Mouse (Mus musculus): ENCODE data around the gene Sntb2.

DNA sequence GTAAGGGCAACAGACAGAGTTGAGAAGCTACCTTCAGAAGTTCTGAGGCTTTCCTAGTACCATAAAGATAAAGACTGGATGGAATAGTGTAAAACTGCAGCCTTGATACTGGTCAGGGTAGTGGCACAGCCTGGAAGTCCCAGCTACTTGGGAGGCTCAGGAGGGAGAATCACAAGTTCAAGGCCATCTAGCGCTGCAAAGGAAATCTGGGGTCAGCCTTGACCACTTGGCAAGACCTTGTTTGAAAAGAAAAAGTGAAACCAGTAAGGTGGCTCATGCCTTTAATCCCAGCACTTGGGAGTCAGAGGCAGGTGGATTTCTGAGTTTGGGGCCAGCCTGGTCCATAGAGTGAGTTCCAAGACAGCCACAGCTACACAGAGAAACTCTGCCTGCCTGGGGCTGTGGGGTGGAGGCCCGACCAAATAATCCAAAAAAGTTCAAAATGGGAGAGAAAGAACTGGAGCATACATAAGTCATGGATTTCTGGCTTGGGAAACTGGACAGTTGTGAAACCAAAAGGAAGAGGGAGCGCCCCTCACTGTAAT, 8.4 kb downstream of the Sntb2 start:
- no peak for TF ChIP-seq TBP (conservative IDR thresholded peaks at IDR 0.05; ENCODE audit: low read depth, low read length)
- no peak for TF ChIP-seq CHD2 (IDR thresholded peaks at IDR 0.05; ENCODE audit: low read length)
- TF ChIP-seq MEF2A (IDR thresholded peaks at IDR 0.05; ENCODE audit: borderline replicate concordance, low read depth, low read length), result no peak
- no peak for TF ChIP-seq EP300 (IDR thresholded peaks at IDR 0.05; ENCODE audit: low read length)
- no peak for TF ChIP-seq CTCF (conservative IDR thresholded peaks at IDR 0.05 in 1 of 2, IDR thresholded peaks at IDR 0.05 in 1 of 2; ENCODE audit: low read depth in 2 of 2, low read length in 2 of 2)
- no peak for TF ChIP-seq IRF4 (IDR thresholded peaks at IDR 0.05; ENCODE audit: low read depth, low read length)
- TF ChIP-seq POLR2AphosphoS2 (IDR thresholded peaks at IDR 0.05; ENCODE audit: low read depth, low read length), result no peak
- no peak for TF ChIP-seq RCOR1 (conservative IDR thresholded peaks at IDR 0.05; ENCODE audit: low read depth, low read length)
- TF ChIP-seq MYC (IDR thresholded peaks at IDR 0.05; ENCODE audit: low read depth, low read length), result no peak
- TF ChIP-seq E2F4 (IDR thresholded peaks at IDR 0.05; ENCODE audit: insufficient replicate concordance, low read depth, low read length), result no peak
- no peak for TF ChIP-seq POLR2A (IDR thresholded peaks at IDR 0.05; ENCODE audit: low read depth, low read length)
- no peak for TF ChIP-seq ZNF384 (IDR thresholded peaks at IDR 0.05; ENCODE audit: low read depth, low read length)
- TF ChIP-seq MAX (IDR thresholded peaks at IDR 0.05; ENCODE audit: low read length), result no peak

Measured in CH12.LX (cell line).